Mouse (Mus musculus) telencephalon, adult 2 months (tissue): ENCODE measurements around the gene F3.

Source experiments
- DNase-seq: peaks from one replicate; pipeline ENCODE4 v3.0.0-alpha.2; 2011; ENCODE audit warnings: low read depth, low spot score

Gene F3

DNA sequence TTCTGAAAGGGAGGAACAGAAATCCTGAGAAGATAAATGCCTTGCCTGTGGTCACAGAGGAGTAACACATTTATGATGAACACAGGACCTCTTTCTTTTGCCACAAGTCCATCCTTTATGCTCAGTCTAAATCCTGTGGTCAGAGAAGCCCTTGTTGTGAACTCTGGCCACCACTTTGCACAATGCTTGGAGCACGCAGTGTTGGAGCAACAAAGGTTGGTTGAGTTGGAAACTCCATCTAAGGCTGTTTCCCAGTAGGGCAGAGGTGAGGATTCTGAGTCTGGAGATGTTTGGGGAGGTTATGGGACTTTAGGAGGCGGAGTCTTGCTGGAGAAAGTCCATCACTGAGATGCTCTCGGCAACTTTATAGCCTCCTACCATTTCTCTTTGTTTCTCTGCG is 16.2 kb upstream of the F3 start:
- DNase-seq = no peak

DNA sequence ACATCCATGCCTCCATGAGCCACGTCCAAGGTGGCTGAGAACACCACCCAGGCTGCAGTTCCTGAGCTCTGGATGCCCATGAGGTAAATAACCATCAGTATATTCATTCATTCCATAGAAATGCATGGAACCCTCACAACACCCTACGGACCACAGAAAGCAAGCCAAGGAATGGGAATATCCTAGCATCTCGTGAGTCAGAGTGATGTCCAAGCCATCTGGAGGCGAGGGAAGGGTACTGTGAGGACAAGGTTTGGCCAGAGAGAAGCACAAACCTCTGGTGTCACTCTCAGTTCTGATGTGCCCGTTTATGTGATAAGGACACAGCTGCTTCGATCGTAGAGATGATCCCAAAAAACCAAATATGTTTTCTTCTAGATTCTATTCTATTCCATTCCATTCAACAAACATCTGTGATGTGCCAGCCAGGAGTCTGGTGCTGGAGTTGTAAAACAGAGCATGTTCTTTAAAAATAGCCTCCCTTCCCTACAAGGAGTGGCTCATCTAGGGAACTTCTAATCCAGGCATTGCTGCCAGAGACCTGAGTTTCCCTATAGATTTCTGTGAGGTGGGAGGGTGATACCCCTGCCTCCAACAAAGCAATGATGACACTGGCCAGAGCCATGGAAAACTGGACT is 12.3 kb upstream of the F3 start:
- DNase-seq = no peak

GRCm38 (mm10) chr3:121712222-121712621 is 11.1 kb upstream of the F3 start:
- DNase-seq = no peak

- no peak for DNase-seq
Observed at GRCm38 (mm10) chr3:121713151-121713701, 10.1 kb upstream of the F3 start.

DNA sequence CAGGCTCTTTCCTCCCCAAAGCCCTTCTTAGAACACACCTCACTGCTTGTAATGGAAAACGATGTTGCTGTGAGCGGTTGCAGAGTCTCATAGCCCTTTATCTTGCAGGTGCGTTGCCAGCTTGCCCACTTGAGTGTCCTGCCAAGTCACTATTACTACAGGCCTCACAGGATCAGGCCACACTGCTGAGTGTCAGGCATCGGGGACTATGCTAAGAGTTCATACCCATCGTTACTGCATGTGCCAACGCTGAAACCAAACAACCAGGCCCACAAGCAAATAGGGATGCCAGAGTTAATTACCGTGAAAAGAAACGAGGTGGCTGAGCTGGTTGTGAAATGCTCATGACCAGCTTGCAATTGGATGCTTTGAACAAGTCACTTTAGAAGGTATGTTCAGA is 9.5 kb upstream of the F3 start:
- no peak for DNase-seq

GRCm38 (mm10) chr3:121714461-121714860 is 8.9 kb upstream of the F3 start:
- DNase-seq = no peak

DNA sequence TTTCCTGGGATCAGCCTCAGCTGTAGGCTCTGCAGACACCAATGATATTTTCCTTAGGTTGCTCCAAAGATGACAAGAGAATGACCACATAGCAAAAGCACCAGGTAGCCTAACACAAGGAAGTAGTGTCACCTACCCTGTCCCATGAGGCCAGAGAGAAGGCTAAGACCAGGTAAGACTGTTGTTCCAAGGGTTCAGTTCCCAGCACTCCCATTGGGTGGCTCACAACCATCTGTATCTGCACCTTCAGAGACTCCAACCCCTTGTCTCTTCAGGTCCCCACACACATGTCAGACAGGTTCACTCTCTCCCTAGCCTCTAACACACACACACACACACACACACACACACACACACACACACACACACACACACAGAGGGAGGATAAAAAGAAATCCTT is 8.0 kb upstream of the F3 start:
- DNase-seq = no peak

DNA sequence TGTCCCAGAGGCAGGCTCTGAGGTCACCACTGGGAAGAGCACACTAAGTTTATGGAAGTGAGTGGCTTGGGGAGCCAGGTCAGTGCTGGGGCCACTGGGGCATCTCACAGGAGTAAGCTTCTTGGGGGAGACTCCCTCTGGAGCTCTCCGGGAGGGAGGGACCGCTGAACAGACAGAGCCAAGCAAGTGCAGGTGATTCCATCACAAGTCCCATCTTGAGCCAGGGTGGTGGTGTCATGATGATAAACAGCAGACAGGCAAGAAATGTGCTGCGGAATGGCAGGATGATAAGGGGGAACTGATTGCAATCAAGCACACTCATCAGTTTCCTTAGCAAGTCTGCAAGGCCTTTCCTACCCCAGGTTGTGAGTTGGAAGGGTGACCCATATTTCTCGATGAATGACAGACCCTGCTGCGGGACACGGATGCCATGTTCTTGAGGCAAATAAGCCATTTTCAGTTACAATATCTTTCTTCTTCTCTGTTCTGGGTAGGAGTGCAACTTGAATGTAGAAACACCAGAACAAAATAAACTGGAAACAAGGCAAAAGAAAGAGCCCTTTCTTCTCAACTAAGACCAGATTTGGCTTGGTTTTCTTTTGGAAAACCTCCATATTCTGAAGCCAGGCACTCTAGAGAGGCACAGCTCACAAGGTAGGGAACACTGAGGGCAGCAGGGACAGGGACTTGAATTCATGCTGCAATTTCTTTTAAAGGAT is 7.4 kb upstream of the F3 start:
- DNase-seq = no peak

- no peak for DNase-seq
Observed at GRCm38 (mm10) chr3:121716480-121716879, 6.9 kb upstream of the F3 start.

- no peak for DNase-seq
Observed at GRCm38 (mm10) chr3:121718679-121719078, 4.7 kb upstream of the F3 start.

- no peak for DNase-seq
Observed at GRCm38 (mm10) chr3:121719701-121720100, 3.6 kb upstream of the F3 start.

- no peak for DNase-seq
Observed at GRCm38 (mm10) chr3:121720801-121721690, 2.3 kb upstream of the F3 start.

DNA sequence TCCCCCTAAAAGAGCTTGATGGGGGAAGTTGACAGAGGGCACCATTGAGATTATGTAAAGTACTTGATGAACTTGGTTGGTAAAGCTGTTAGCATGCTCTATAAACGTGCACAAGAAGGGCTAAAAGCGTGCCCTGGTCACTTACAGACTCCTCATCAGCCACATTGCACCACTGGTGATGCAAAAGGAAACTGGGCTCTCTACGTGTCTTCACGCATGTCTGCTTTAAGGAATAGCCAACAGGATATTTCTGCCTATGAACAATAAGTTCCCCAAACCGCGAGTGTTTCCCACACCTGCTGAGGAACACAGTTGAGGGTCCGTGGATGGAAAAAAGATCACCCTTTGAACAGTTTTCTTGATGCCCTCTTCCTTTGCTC is 1.7 kb upstream of the F3 start:
- DNase-seq = no peak

- no peak for DNase-seq
Observed at GRCm38 (mm10) chr3:121723968-121724524, 709 bp downstream of the F3 start.

GRCm38 (mm10) chr3:121724553-121724952 is 1.2 kb downstream of the F3 start:
- no peak for DNase-seq

DNA sequence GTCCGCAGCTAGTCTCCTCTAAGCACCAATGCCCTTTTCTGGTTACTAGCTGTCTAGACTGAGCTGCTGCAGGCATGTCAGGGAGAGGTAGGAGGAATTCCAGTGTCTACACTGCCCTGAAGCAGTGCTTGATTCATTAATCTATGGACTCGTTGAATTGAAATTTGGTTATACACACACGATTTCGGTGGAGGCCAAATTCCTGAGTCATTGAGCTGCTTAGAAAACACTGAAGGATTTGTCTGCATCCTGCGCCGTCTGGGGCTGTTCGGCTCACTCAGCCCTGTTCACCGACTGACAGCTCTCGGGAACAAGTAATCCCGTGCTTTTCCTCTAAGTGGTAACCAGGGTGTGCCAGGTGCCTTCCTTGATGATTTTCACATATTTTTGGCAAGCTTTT is 2.3 kb downstream of the F3 start:
- DNase-seq = no peak

- no peak for DNase-seq
Observed at GRCm38 (mm10) chr3:121729678-121730077, 6.3 kb downstream of the F3 start.

GRCm38 (mm10) chr3:121735542-121735941 is 12.2 kb downstream of the F3 start:
- DNase-seq = no peak

GRCm38 (mm10) chr3:121736025-121736744 is 12.8 kb downstream of the F3 start:
- peak; percentile 61 for DNase-seq

GRCm38 (mm10) chr3:121737453-121737852 is 14.1 kb downstream of the F3 start:
- no peak for DNase-seq

DNA sequence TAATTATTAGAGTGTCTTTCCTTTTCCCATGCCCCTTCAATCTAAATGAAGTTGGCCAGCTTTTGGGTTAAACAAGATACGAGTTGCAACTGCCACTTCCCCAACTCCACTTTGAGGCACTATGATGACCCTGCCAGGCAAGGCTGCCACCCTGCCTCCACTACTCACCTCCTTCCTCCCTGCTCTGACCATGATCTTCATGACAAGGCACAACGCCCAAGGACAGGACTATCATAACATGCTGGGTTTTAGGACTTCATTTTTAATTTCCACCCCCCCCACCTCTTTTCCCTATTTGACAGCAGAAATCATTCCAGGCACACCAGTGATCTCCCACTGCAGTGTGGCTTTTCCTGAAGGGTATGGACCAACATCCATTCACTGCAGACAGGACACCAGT is 14.6 kb downstream of the F3 start:
- DNase-seq = no peak
